Mouse (Mus musculus): ENCODE data around the gene Tapbp.
A peak's percentile ranks its signal among the peaks of the same experiment; 100 is the strongest.
"Not testable (repeated sequence)": the region's sequence is repeated elsewhere in the genome, so short reads cannot be mapped to it uniquely, and the experiment has no call there.

Gene Tapbp

DNA sequence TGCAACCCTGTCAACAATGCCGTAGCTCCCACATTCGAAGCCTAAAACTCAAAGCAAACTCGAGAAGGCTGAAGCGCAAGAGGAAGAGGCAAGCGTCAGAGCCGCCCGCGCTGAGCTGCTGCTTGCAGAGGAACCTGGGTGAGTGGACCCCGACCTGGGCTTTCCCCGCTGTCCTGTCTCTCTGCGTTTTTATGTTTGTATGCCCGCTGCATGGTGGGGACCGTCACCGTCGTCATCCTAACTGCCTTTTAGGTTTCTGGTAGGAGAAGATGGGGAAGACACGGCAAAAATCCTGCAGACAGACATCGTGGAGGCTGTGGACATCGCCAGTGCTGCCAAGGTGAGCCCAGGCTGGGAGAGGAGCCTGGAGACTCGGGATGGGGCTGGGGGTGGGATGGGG lies 25.7 kb downstream of the Tapbp start:
- DNase-seq (ENCODE audit: low read depth, low spot score), result no peak

DNA sequence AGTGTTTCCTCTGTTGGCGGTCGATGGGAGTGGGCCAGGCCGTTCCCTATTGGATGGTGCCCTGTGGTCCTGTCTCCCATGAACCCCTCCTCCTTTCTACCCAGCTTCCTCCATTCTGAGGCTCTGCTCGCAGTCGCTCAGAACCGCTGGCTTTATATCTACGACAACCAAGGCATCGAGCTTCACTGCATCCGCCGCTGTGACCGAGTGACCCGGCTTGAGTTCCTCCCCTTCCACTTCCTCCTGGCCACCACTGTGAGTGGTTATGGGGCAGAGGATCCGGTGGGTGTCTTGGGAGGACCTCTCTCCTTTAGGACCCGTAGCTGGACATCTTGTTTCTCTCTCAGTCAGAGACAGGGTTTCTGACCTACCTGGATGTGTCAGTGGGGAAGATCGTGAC lies 27.8 kb downstream of the Tapbp start:
- DNase-seq (ENCODE audit: low read depth, low spot score), result peak; percentile 17

DNA sequence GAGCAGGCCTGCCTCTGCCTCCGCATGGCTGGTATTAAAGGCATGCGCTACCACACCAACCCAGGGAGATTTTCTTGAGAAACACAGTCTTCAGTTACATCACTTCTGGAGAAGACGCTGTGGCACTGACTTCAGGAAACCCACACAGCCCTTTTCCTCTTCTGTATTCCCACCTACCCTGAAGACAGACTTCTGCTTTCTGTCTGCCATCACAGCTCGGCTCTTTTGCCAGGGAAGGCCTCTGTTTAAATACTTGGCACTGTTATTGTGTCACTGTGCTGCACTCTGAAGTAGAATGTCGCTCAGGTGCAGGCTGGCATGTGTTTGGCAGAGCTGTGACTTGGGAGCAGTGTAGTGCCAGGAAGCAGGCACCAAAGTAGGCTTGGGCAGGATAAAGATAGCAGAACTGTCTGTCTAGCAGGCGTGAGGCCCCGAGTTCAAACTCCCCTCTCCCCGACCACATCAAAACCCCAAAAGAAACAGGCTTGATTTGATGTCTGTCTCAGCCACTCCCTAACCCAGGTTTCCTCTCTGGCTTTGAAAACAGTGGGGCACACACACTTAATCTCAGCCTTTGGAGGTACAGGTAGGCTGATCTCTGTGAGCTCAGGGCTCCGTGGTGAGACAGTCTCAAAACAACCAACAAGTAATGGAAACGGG lies 31.9 kb downstream of the Tapbp start:
- DNase-seq (ENCODE audit: low read depth, low spot score), result no peak

DNA sequence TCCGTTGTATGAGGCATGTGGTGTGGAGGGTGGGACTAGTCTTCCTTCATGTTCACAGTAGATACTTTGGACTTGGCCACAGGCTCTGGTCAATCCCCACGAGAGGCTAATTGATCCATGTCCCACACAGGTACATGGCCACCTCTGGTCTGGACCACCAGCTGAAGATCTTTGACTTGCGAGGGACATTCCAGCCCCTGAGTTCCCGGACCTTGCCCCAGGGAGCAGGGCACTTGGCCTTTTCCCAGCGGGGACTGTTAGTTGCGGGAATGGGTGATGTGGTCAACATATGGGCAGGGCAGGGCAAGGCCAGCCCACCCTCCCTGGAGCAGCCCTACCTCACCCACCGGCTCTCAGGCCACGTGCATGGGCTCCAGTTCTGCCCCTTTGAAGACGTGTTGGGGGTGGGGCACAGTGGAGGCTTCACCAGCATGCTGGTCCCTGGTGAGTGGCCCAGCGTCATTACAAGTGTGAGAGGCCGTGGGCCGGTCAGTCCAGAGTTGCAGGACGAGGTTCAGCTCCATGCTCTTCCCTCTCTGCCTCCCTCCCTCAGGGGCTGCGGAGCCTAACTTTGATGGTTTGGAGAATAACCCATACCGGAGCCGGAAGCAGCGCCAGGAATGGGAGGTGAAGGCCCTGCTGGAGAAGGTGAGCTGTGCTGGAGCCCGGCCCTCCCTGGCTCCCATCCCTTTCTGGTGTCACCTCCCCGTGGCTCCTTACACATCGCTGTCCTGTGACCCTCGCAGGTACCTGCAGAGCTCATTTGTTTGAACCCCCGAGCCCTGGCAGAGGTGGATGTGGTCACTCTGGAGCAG lies 32.6 kb downstream of the Tapbp start:
- no peak for DNase-seq (ENCODE audit: low read depth, low spot score)

DNA sequence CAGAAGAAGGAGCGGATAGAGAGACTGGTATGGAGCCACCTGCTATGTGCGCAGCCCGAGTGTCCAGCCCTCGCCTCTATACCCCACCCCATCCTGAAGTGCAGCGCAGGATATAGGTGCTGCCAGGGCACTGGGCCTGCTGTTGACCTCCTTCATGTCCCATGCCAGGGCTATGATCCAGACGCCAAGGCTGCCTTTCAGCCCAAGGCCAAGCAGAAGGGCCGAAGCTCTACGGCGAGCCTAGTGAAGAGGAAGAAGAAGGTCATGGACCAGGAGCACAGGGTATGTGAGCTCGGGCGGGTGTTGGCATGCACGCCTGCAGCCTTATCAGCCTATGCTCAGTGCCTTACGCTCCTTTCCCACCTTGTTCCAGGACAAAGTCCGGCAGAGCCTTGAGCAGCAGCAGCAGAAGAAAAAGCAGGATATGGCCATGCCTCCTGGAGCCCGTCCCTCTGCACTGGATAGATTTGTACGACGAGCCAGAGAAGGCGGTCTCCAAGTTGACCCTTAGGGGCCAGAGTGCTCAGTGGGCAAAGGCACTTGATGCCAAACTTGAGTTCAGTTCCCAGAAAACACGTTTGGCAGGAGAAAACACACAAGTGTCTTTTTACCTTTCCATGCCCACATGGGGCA lies 33.3 kb downstream of the Tapbp start:
- no peak for DNase-seq (ENCODE audit: low read depth, low spot score)

DNA sequence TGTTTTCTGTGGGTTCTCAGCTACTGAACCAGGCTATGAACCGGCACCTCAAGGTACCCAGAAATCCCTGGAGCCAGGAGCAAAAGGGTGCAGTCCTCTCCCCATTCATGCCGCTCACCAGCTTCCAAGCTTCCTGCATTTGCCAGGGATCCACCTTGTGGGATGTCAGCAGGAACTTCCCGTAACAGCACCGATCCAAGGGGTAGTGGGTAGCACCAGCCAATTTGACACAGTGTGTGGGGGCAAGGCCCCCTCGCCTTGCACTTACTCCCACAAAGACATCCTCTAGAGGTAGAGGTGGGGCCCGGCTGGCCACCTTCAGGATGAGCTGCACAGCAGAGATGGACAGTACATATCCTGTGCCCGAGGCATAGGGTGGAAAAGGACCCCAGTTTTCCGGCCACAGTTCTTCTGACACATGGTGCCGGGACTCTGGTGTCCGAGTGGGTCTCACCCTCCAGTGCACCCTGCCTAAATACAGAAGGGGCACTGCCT lies 34.5 kb downstream of the Tapbp start:
- peak; percentile 22 for DNase-seq (ENCODE audit: low read depth, low spot score)

DNA sequence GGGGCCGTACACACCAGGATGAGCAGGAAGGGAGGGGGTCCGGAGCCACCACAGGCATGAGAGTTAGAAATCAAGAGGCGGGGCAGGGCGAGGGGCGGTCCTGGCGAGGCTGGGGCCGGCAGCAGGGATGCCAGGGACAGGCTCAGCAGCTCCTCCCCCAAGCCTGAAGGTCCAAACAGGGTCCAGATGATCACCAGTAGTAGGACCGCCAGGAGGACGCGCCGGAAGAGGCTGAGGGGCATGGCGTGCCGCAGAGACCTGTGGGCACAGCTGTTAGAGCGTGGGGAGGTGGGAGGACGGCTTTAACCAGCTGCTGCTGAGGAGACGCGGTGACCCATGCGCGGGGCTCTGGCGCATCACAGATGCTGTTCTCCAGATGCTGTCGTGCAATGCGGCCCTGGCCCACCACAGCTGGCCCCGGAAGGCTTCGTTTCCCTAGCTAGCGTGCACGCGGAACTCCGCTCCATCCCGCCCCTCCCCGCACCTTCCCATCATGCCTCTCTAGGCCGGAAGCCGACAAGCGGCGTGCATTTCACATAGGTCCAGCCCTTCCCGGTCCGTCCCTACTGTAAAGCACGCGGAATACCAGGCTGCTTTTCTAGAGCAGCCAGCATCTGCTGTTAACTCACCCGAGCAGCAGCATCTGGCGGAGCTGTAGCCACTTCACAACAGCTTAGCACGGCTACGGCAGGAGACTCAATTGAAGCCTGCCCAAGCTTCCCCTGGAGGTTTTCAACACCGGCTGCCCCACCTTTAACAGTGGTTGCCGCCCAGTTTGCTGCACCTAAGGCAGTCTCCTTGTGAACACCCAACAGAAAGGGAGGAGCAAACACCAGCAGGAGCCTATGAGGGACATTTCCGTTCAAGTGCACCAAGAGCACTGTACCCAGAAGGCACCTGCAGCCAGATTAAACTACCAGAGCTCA lies 35.6 kb downstream of the Tapbp start, which contains the start of gene B3galt4:
TSS of gene B3galt4 (minus strand) at position 468 of the 926 bp plus-strand sequence.
- DNase-seq (ENCODE audit: low read depth, low spot score), result peak; percentile 96

DNA sequence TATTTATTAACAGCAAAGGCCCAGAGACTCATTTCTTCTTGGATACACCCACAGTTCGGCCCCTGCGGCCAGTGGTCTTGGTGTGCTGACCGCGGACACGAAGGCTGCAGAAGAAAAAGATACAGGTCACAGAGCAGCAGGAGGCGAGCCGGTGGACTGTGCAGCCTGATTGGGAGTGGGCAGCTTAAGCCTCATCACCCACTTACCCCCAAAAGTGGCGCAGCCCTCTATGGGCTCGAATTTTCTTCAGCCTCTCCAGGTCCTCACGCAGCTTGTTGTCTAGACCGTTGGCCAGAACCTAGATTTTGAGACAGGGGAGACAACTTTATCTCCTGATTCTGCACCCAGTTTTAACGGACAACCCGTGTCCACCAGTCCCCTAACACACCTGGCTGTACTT lies 36.3 kb downstream of the Tapbp start:
- not testable (repeated sequence) for DNase-seq (ENCODE audit: low read depth, low spot score)

DNA sequence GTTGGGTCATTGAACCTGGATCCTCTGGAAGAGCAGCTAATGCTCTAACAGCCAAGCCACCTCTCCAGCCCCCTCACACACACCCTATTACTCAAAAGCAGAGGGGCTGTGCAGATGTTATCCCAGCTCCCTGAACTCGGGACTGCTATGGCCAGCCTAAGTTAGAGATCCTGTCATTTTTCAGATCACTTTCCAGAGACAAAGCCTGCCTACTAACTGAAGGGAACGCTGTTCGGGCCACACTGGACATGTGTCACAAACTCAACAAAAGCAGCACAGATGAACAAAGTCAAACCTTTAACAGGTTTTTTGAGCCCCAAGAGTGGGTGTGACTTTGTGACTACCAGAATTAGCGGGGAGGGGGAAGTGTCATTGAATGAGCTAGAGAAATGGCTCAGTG lies 37.2 kb downstream of the Tapbp start:
- DNase-seq (ENCODE audit: low read depth, low spot score), result peak; percentile 32

DNA sequence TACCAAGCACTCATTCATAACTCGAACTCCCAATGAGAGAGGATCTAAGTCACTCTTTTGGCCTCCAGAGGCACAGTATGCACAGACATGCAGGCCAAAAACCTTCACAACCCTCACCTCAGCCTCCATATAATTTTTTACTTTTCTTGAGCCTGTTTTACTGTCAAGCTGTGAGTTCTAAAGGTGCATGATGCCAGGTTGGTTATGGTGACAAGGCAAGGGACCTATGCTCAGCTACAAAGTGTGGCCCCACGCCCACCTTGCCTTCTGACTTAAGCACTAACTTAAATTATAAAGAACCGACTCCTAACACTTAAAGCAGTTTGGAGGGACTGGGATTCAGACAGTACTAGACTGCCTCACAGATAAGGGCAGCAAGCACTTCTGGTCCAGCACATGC lies 37.6 kb downstream of the Tapbp start:
- DNase-seq (ENCODE audit: low read depth, low spot score), result peak; percentile 21

DNA sequence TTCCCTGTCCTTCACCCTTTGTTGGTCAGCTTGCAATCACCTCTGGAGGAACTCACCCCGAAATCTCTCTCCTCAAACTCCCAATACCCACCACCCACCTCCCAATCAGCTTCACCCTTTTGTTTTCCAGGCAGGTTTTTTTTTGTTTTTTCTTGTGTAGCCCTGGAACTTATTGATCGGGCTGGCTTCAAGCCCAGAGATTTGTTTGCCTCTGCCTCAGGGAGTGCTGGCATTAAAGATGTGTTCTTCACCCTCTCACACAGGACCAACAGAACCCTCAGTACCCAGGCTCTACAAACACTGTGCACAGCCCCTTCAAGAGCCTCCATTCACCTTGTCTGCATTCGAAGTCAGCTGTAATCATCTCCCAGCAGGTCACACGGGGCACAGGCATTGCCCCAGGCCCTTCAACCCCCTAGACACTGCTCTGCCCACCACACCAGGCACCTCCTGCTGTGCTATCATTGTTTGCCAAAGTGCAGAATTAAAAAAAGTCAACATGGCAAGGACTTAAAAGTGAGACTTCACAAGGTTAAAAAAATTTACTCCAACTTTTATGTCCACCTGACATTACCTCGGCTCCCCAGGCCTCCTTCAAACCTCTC lies 38.4 kb downstream of the Tapbp start:
- DNase-seq (ENCODE audit: low read depth, low spot score), result peak; percentile 26

DNA sequence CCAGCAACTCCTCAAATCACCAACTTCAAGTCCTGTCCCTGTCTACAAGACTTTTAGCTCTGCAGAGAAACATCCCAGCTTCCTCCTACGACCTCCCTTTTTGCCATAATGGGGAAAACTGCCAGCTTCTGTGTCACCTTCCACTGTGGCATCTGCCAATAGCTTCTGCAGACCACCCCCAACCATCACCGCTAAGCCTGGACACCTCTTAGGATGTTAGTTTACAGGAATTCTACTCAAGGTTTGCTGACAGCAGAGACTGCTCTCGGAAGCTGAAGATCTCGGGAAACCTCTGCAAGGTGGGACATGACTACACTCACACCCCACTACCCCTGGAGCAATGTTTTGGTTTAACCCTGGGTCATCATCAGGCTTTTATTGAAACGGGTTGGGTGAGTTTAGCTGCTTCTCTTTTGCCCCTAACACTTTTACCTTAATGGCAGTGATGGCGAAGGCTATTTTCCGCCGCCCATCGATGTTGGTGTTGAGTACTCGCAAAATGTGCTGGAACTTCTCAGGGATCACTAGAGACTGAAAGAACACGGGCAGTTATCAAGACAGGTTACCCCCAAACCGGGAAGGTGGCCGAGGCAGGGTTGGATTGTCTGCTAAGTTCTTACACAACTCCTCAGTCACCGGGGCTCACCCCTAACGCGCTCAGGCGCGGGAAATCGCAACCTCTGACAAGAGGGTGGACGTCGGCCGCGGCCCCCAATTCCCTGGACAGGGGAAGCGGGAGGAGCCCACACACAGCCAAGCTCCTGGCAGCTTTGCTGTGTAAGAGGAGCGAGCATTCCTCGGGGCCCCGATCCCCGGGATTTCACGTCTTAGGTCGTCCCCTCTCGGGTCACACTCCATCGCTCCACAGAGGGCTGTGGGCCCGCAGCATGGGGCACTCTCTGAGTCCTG lies 39.2 kb downstream of the Tapbp start:
- DNase-seq (ENCODE audit: low read depth, low spot score), result peak; percentile 32

DNA sequence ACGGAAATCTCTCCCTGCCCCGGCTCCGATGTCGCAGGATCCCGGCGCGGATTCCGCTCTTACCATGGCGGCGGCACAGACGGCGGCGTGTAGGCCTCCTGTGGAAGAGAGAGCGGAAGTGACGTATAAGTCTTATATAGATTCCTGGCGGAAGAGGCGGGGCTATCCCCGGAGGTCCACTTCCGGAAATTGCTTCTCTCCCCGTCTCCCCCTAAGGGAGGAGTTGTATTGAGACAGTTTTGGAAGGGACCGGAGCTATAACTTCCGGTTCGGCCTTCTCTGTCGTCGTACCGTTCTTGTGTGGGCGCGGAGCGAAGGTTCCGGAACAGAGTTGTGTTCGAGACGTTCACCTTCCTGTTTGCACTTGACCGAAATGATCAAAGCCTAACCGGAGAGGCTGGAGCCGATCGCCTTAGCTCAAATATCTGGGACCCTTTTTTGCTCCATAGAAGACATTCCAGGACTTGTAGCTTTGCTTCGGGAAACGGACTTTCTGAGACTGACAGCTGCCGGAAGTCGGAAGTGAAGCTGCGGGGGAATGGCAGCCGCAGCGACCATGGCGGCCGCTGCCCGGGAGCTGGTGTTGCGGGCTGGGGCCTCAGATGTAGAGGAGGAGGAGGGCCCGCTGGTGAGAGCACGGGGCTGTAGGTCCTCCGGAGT lies 40.0 kb downstream of the Tapbp start, which contains the start of the genes Vps52 and Rps18:
TSS of gene Vps52 (plus strand) at position 258 of the 660 bp plus-strand sequence.
TSS of gene Rps18 (minus strand) at position 447 of the 660 bp plus-strand sequence.
- DNase-seq (ENCODE audit: low read depth, low spot score), result peak; percentile 98

DNA sequence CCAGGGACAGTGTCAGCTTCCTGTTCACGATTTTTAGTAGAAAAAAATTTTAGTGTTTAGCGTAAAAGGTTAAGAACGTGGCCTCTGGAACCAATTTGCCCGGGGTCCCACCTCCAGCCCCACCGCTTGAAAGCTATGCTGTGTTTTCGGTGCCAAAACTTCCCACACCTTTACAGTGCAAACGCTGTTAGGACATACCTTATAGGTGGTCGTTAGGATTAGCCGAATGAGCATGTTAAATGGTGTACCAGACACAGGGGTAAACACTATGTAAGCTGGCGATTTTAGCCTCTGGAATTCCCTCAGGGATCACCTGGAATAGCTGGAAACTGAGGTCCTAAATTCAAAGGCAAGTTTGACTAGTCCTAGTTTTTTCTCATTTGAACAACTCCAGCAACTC lies 40.6 kb downstream of the Tapbp start:
- DNase-seq (ENCODE audit: low read depth, low spot score), result no peak

DNA sequence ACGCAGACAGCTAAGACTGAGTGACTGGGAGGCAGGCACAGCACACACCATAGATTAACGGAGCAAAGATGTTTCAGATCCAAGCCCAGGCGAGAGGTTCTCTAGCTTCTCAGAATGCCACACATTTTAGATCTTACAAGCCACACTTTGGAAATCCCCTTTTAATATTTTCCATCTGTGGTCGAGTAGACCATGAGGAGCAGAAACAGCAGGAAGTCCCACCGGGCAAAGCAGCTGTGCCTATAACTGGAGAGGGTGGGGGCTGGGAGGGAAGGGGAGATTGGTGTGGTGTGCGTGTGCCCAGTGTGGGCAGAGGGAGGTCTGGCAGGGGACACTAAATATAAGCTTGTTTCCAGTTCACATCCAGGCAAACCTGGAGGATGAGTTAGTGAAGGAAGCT lies 41.8 kb downstream of the Tapbp start:
- DNase-seq (ENCODE audit: low read depth, low spot score), result no peak

DNA sequence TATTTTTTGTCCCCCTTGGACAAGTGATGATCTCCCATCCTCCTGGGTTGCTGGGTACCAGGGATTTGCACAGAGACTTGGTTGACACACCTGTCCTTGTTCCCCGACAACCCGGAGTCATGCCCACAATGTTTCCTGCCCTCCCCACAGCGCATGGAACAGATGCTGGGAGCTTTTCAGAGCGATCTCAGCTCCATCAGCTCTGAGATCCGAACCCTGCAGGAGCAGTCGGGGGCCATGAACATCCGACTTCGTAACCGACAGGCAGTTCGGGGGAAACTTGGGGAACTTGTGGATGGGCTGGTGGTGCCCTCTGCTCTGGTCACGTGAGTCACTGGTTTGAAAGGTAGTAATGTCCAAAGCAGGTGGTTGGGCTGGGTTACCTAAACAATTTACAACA lies 42.8 kb downstream of the Tapbp start:
- no peak for DNase-seq (ENCODE audit: low read depth, low spot score)

DNA sequence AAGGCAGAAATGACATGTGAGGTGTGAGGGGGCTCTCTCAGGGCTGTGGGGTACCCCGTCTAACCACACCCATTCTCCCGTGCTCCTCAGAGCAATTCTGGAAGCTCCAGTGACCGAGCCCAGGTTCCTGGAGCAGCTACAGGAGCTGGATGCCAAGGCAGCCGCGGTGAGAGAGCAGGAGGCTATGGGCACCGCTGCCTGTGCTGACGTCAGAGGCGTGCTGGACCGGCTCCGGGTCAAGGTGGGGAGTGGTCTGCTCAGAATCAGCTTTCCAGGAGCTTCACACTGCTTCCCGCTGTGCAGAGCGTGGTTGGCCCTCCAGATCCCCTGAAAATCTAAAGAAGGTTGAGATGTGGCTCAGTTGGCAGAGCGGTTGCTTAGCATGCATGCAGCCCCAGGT lies 43.4 kb downstream of the Tapbp start:
- no peak for DNase-seq (ENCODE audit: low read depth, low spot score)

DNA sequence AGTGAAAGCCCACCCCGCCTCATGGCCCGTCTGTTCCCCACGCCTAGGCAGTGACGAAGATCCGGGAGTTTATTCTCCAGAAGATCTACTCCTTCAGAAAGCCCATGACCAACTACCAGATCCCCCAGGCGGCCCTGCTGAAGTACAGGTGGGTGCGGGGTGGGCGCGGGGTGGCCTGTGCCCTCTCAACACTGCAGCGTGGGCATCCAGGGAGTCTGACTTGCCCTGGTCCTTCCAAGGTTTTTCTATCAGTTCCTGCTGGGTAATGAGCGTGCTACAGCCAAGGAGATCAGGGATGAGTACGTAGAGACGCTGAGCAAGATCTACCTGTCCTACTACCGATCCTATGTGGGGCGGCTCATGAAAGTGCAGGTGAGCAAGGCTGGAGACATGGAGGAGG lies 44.2 kb downstream of the Tapbp start:
- no peak for DNase-seq (ENCODE audit: low read depth, low spot score)

DNA sequence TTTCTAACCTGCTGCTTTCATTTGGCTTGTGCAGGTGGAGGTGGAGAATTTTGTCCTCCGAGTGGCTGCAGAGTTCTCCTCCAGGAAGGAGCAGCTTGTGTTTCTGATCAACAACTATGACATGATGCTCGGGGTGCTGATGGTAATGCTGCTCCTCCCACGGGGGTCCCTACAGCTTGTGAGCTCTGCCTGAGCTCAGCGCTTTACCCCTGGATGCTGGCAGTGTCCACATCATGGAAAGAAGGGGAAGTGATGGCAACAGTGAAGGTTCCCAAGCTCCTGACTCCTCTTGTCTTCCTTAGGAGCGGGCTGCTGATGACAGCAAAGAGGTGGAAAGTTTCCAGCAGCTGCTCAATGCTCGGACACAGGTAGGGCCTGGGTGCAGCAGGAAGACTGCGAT lies 47.2 kb downstream of the Tapbp start:
- no peak for DNase-seq (ENCODE audit: low read depth, low spot score)
